Mouse (Mus musculus) thymus, adult 2 months (tissue): ENCODE results near the gene Tomm6.

Experiments used
- CTCF ChIP-seq: fragments of 200-500 bp; IDR thresholded peaks from 2 replicates; pipeline ENCODE4 v1.5.1; 2012; ENCODE audit warnings: mild to moderate bottlenecking, control low read depth, low read length, moderate library complexity, borderline replicate concordance; ENCODE audit not compliant: control insufficient read depth, poor library complexity, insufficient read depth; ENCODE audit errors: extremely low read depth
- POLR2A ChIP-seq: fragments of 200-500 bp; IDR thresholded peaks from 2 replicates; pipeline ENCODE4 v1.6.1; 2012; ENCODE audit warnings: mild to moderate bottlenecking, low read length, control low read depth, moderate library complexity; ENCODE audit not compliant: control insufficient read depth, poor library complexity, insufficient read depth; ENCODE audit errors: extremely low read depth

- TF ChIP-seq POLR2A (no peak), CTCF (no peak)
These were observed 45.2 kb downstream of the Tomm6 start for GRCm38 (mm10) chr17:47642992-47643391.
